Mouse (Mus musculus) heart, adult 2 months (tissue): ENCODE data around the gene Uba7.

ENCODE experiments used
- EP300 ChIP-seq: fragments of 200-500 bp; IDR thresholded peaks from 2 replicates; pipeline ENCODE4 v1.6.1; 2011; ENCODE audit warnings: low read depth, low read length, control low read depth; ENCODE audit not compliant: insufficient read depth
- POLR2A ChIP-seq: fragments of 200-500 bp; IDR thresholded peaks from 2 replicates; pipeline ENCODE4 v1.6.1; 2011; ENCODE audit warnings: mild to moderate bottlenecking, low read depth, low read length, control low read depth; ENCODE audit not compliant: insufficient read depth

GRCm38 (mm10) chr9:107927749-107928148 is 47.6 kb upstream of the Uba7 start:
- no peak for TF ChIP-seq EP300
- TF ChIP-seq POLR2A = no peak
